Mouse (Mus musculus) Patski (cell line): Measurements from ENCODE around the gene Zmiz1. TPM values are rescaled to one million over a fixed set of nuclear protein-coding genes. Genes with fewer than 3 reads are reported as not detected.

Experiments used
- ATAC-seq: fragments of 100-300 bp; one replicate; pipeline ENCODE4 v1.8.0; 2021
- CTCF ChIA-PET: fragments of 350-600 bp; sonication (Branson Sonifier 250); formaldehyde crosslinking; loops from one replicate; lab custom pipeline; 2022; ENCODE audit warnings: inconsistent platforms; lab: Charles Lee
- POLR2A ChIA-PET: fragments of 350-600 bp; sonication (Branson Sonifier 250); formaldehyde crosslinking; loops from one replicate; lab custom pipeline; 2022; ENCODE audit warnings: antibody characterized with exemption, inconsistent platforms; lab: Charles Lee
- DNase-seq: peaks from one replicate; pipeline ENCODE4 v3.0.0-alpha.2; 2011; ENCODE audit warnings: low read depth, low spot score
- H3K27me3 ChIP-seq: fragments of 371-371 bp; one replicate; pipeline ENCODE4 v1.5.1; 2021
- CTCF ChIP-seq: fragments of 100-300 bp; IDR thresholded peaks from one replicate; pipeline ENCODE4 v1.5.1; 2021
- in situ Hi-C: fragments of 300-500 bp; cut with MboI; formaldehyde crosslinking; loops from 3 replicates; pipeline ENCODE4 v1.11.1; 2018; ENCODE audit warnings: low pct_unique_long_range_greater_than_20kb, mixed read lengths
- polyA plus RNA-seq: library from polyadenylated mRNA; unstranded; gene quantifications from one replicate; pipeline ENCODE4 v1.2.3, GENCODE M21; 2021

The Zmiz1 gene
- polyA plus RNA-seq, 1 experiment from 2014 or later: 55.2 TPM

- no peak for TF ChIP-seq CTCF
- DNase-seq (no peak), ATAC-seq (no peak)
- in situ Hi-C loops: loop anchor here (5.0 to 10.0 kb wide), 5 partner anchors 42 to 959 kb away; no protein-coding TSS in a partner anchor
- CTCF ChIA-PET: interaction anchor here (1.0 kb wide), 1 partner anchor 354 kb away, joined by 3 read pairs; no protein-coding TSS in a partner anchor
- POLR2A ChIA-PET: no interaction called here
- H3K27me3 ChIP-seq: no peaks in the 10 kb centered on the region
Observed at GRCm38 (mm10) chr14:25454066-25454760, 4.8 kb upstream of the Zmiz1 start.

- no peak for DNase-seq
- in situ Hi-C loops: loop anchor here (5.0 to 10.0 kb wide), 3 partner anchors 85 to 962 kb away; no protein-coding TSS in a partner anchor
Observed at GRCm38 (mm10) chr14:25456666-25457433, 2.1 kb upstream of the Zmiz1 start.

GRCm38 (mm10) chr14:25457434-25457957 is 1.5 kb upstream of the Zmiz1 start:
- ChIA-PET POLR2A (interaction anchor here (0.6 to 0.8 kb wide), 2 partner anchors 84 to 110 kb away, joined by 3 to 4 read pairs; no protein-coding TSS in a partner anchor), CTCF (interaction anchor here (1.0 to 1.6 kb wide), 4 partner anchors 12 to 109 kb away, joined by 3 to 7 read pairs (median 3); no protein-coding TSS in a partner anchor)
- in situ Hi-C loops: loop anchor here (5.0 to 10.0 kb wide), 3 partner anchors 85 to 963 kb away; no protein-coding TSS in a partner anchor
- DNase-seq: peak; percentile 87
- ATAC-seq: peak; percentile 32
- no peaks in the 10 kb centered on the region for H3K27me3 ChIP-seq
- no peak for TF ChIP-seq CTCF

More at GRCm38 (mm10) chr14:25456666-25457433, 2.1 kb upstream of the Zmiz1 start:
- H3K27me3 ChIP-seq: no peaks in the 10 kb centered on the region
- ChIA-PET POLR2A (interaction anchor here (0.6 to 1.2 kb wide), 3 partner anchors 78 to 110 kb away, joined by 3 to 4 read pairs (median 3); no protein-coding TSS in a partner anchor), CTCF (interaction anchor here (1.0 to 1.6 kb wide), 5 partner anchors 12 to 109 kb away, joined by 3 to 7 read pairs (median 3); no protein-coding TSS in a partner anchor)
- no peak for TF ChIP-seq CTCF
- ATAC-seq: no peak

- in situ Hi-C loops: loop anchor here (5.0 to 10.0 kb wide), 3 partner anchors 86 to 964 kb away; no protein-coding TSS in a partner anchor
- ChIA-PET POLR2A (interaction anchor here (0.9 to 2.7 kb wide), 8 partner anchors 9 to 128 kb away, joined by 3 to 9 read pairs (median 4); no protein-coding TSS in a partner anchor), CTCF (interaction anchor here (1.2 to 3.5 kb wide), 3 partner anchors 93 to 674 kb away, joined by 3 to 19 read pairs (median 3); no protein-coding TSS in a partner anchor)
- no peak for TF ChIP-seq CTCF
- H3K27me3 ChIP-seq: no peaks in the 10 kb centered on the region
- DNase-seq (no peak), ATAC-seq (peak; percentile 1)
Observed at GRCm38 (mm10) chr14:25458111-25459015, 622 bp upstream of the Zmiz1 start.

- DNase-seq (no peak), ATAC-seq (peak; percentile 1)
- ChIA-PET POLR2A (interaction anchor here (0.5 to 2.7 kb wide), 13 partner anchors 10 to 967 kb away, joined by 3 to 9 read pairs (median 4); no protein-coding TSS in a partner anchor), CTCF (interaction anchor here (1.2 to 3.5 kb wide), 3 partner anchors 95 to 676 kb away, joined by 3 to 19 read pairs (median 3); no protein-coding TSS in a partner anchor)
- in situ Hi-C loops: loop anchor here (5.0 to 10.0 kb wide), 3 partner anchors 87 to 965 kb away; no protein-coding TSS in a partner anchor
- no peaks in the 10 kb centered on the region for H3K27me3 ChIP-seq
- TF ChIP-seq CTCF: no peak
Observed at GRCm38 (mm10) chr14:25459394-25459997, 511 bp downstream of the Zmiz1 start.

- in situ Hi-C loops: loop anchor here (5.0 to 10.0 kb wide), 3 partner anchors 88 to 965 kb away; no protein-coding TSS in a partner anchor
Observed at GRCm38 (mm10) chr14:25459998-25460800, 1.2 kb downstream of the Zmiz1 start.

GRCm38 (mm10) chr14:25460801-25461675 is 2.1 kb downstream of the Zmiz1 start:
- no peaks in the 10 kb centered on the region for H3K27me3 ChIP-seq
- DNase-seq (no peak), ATAC-seq (no peak)
- TF ChIP-seq CTCF: no peak
- ChIA-PET CTCF (interaction anchor here (1.3 to 3.5 kb wide), 2 partner anchors 37 to 105 kb away, joined by 3 to 19 read pairs; no protein-coding TSS in a partner anchor), POLR2A (interaction anchor here (0.7 to 2.7 kb wide), 10 partner anchors 11 to 667 kb away, joined by 3 to 9 read pairs (median 4); no protein-coding TSS in a partner anchor)
- in situ Hi-C loops: no loop called here

More at GRCm38 (mm10) chr14:25459998-25460800, 1.2 kb downstream of the Zmiz1 start:
- ATAC-seq: peak; percentile 27
- DNase-seq: no peak
- TF ChIP-seq CTCF: no peak
- CTCF ChIA-PET: interaction anchor here (1.2 to 3.5 kb wide), 2 partner anchors 106 to 676 kb away, joined by 3 to 19 read pairs; no protein-coding TSS in a partner anchor
- POLR2A ChIA-PET: interaction anchor here (0.5 to 2.7 kb wide), 12 partner anchors 10 to 968 kb away, joined by 3 to 9 read pairs (median 4); no protein-coding TSS in a partner anchor
- H3K27me3 ChIP-seq: no peaks in the 10 kb centered on the region
